Mouse (Mus musculus) kidney, adult 2 months (tissue): Measurements from ENCODE around the gene Mnt.

ENCODE experiments used
- CTCF ChIP-seq: fragments of 200-500 bp; conservative IDR thresholded peaks from 2 replicates; pipeline ENCODE4 v1.5.1; 2011; ENCODE audit warnings: low read depth, mild to moderate bottlenecking, control low read depth, low read length, moderate library complexity, mixed read lengths; ENCODE audit not compliant: insufficient read depth, insufficient read length
- POLR2A ChIP-seq: fragments of 200-500 bp; IDR thresholded peaks from one replicate; pipeline ENCODE4 v1.6.1; 2011; ENCODE audit warnings: low read depth, low read length, control low read depth

DNA sequence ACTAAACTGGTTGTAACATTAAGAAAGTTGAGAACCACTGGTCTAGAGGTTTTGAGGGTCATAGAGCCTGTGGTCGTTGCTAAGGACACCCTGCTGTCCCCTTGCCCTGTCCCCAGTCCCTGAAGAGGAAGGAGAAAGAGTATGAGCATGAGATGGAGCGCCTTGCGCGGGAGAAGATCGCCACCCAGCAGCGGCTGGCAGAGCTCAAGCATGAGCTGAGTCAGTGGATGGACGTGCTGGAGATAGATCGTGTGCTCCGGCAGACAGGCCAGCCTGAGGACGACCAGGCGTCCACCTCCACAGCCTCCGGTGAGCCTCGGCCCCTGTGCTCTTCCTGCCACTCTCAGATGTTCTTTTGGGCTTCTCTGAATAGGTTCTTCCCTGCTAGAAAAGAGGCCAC, 11.3 kb downstream of the Mnt start:
- TF ChIP-seq CTCF (no peak), POLR2A (no peak)
